Mouse (Mus musculus) left cerebral cortex, adult 8-10 months (tissue): ENCODE measurements at regions not wholly inside any gene's neighbourhood (a gene's known extent, or its start where the extent isn't known, plus 50 kb on each side); places are given as distances from the start of the nearest gene placed in this dataset.

Experiments used
- DNase-seq, 2 experiments: peaks; one replicate each; pipeline ENCODE4 v3.0.0; 2022; ENCODE audit warnings: low spot score in 2 of 2

GRCm38 (mm10) chr6:117497337-117497736, 329.0 kb downstream of the Cxcl12 start:
- DNase-seq, result no peak

GRCm38 (mm10) chr6:117497904-117498303, 329.6 kb downstream of the Cxcl12 start:
- DNase-seq, result no peak

GRCm38 (mm10) chr6:117502346-117502745, 334.0 kb downstream of the Cxcl12 start:
- no peak for DNase-seq

GRCm38 (mm10) chr6:117504771-117505170, 336.2 kb upstream of the Zfp637 start:
- DNase-seq, result no peak

GRCm38 (mm10) chr6:117505431-117505830, 335.5 kb upstream of the Zfp637 start:
- DNase-seq, result no peak

- no peak for DNase-seq
Observed at GRCm38 (mm10) chr6:117506619-117507018, 334.4 kb upstream of the Zfp637 start.

GRCm38 (mm10) chr6:117508860-117509259, 332.1 kb upstream of the Zfp637 start:
- no peak for DNase-seq

GRCm38 (mm10) chr6:117510026-117510425, 331.0 kb upstream of the Zfp637 start:
- no peak for DNase-seq

- no peak for DNase-seq
Observed at GRCm38 (mm10) chr6:117514831-117515230, 326.1 kb upstream of the Zfp637 start.

- no peak for DNase-seq
Observed at GRCm38 (mm10) chr6:117516906-117517305, 324.1 kb upstream of the Zfp637 start.

- DNase-seq, result no peak
Observed at GRCm38 (mm10) chr6:117518939-117519338, 322.0 kb upstream of the Zfp637 start.

- no peak for DNase-seq
Observed at GRCm38 (mm10) chr6:117519466-117519865, 321.5 kb upstream of the Zfp637 start.

GRCm38 (mm10) chr6:117526161-117526935, 314.6 kb upstream of the Zfp637 start:
- no peak for DNase-seq

GRCm38 (mm10) chr6:117527526-117527925, 313.5 kb upstream of the Zfp637 start:
- DNase-seq, result no peak

- no peak for DNase-seq
Observed at GRCm38 (mm10) chr6:117534149-117534548, 306.8 kb upstream of the Zfp637 start.

- DNase-seq, result no peak
Observed at GRCm38 (mm10) chr6:117534991-117535390, 306.0 kb upstream of the Zfp637 start.

- DNase-seq, result no peak
Observed at GRCm38 (mm10) chr6:117536084-117536483, 304.9 kb upstream of the Zfp637 start.

- no peak for DNase-seq
Observed at GRCm38 (mm10) chr6:117542431-117542830, 298.5 kb upstream of the Zfp637 start.

- no peak for DNase-seq
Observed at GRCm38 (mm10) chr6:117544276-117545196, 296.4 kb upstream of the Zfp637 start.

GRCm38 (mm10) chr6:117550930-117551329, 290.1 kb upstream of the Zfp637 start:
- no peak for DNase-seq

GRCm38 (mm10) chr6:117552006-117552667, 288.8 kb upstream of the Zfp637 start:
- peak in 1 of 2 experiments; percentile 18 for DNase-seq

GRCm38 (mm10) chr6:117563159-117563558, 277.8 kb upstream of the Zfp637 start:
- peak in 1 of 2 experiments; percentile 51 for DNase-seq
